Mouse (Mus musculus) embryo, embryonic 11.5 days (tissue): ENCODE results near the gene Mgat5.

ENCODE experiments used
- DNase-seq: peaks from one replicate; pipeline ENCODE4 v3.0.0-alpha.2; 2012; ENCODE audit warnings: low read depth, low spot score

The Mgat5 gene

GRCm38 (mm10) chr1:127204817-127205485 is at the start of gene Mgat5:
Gene Mgat5 (plus strand): TSS chr1:127205015.
- peak; percentile 83 for DNase-seq

- DNase-seq, result no peak
These were observed 44.6 kb upstream of the Mgat5 start for GRCm38 (mm10) chr1:127160118-127160760.

- no peak for DNase-seq
These were observed 40.1 kb upstream of the Mgat5 start for GRCm38 (mm10) chr1:127164589-127165160.

- no peak for DNase-seq
These were observed 38.3 kb upstream of the Mgat5 start for GRCm38 (mm10) chr1:127166521-127166920.

GRCm38 (mm10) chr1:127167586-127167985 is 37.2 kb upstream of the Mgat5 start:
- no peak for DNase-seq

GRCm38 (mm10) chr1:127168205-127168604 is 36.6 kb upstream of the Mgat5 start:
- DNase-seq, result no peak

GRCm38 (mm10) chr1:127169516-127169915 is 35.3 kb upstream of the Mgat5 start:
- no peak for DNase-seq

- DNase-seq, result no peak
These were observed 33.5 kb upstream of the Mgat5 start for GRCm38 (mm10) chr1:127171361-127171760.

- DNase-seq, result no peak
These were observed 31.4 kb upstream of the Mgat5 start for GRCm38 (mm10) chr1:127173448-127173847.

- DNase-seq, result no peak
These were observed 12.4 kb upstream of the Mgat5 start for GRCm38 (mm10) chr1:127192396-127192795.

GRCm38 (mm10) chr1:127199186-127199585 is 5.6 kb upstream of the Mgat5 start:
- DNase-seq, result no peak

GRCm38 (mm10) chr1:127202360-127202759 is 2.5 kb upstream of the Mgat5 start:
- no peak for DNase-seq

- no peak for DNase-seq
These were observed 1.5 kb upstream of the Mgat5 start for GRCm38 (mm10) chr1:127203231-127203764.

GRCm38 (mm10) chr1:127205501-127206019 is 745 bp downstream of the Mgat5 start:
- DNase-seq, result no peak

- DNase-seq, result no peak
These were observed 1.3 kb downstream of the Mgat5 start for GRCm38 (mm10) chr1:127206020-127206641.

GRCm38 (mm10) chr1:127206881-127207555 is 2.2 kb downstream of the Mgat5 start:
- no peak for DNase-seq

- no peak for DNase-seq
These were observed 3.4 kb downstream of the Mgat5 start for GRCm38 (mm10) chr1:127208167-127208566.

- DNase-seq, result no peak
These were observed 8.0 kb downstream of the Mgat5 start for GRCm38 (mm10) chr1:127212812-127213211.

GRCm38 (mm10) chr1:127213434-127213833 is 8.6 kb downstream of the Mgat5 start:
- no peak for DNase-seq

- DNase-seq, result no peak
These were observed 9.9 kb downstream of the Mgat5 start for GRCm38 (mm10) chr1:127214585-127215232.

- no peak for DNase-seq
These were observed 12.2 kb downstream of the Mgat5 start for GRCm38 (mm10) chr1:127216979-127217378.
